Mouse (Mus musculus) ES-Bruce4 (cell line): ENCODE measurements around the gene Rab27a.

ENCODE experiments used
- CTCF ChIP-seq: IDR thresholded peaks from one replicate; pipeline ENCODE4 v1.8.1; 2011; ENCODE audit warnings: low read depth, low read length
- EP300 ChIP-seq: IDR thresholded peaks from 2 replicates; pipeline ENCODE4 v1.6.1; 2011; ENCODE audit warnings: low read depth, low read length; ENCODE audit not compliant: insufficient read depth

GRCm38 (mm10) chr9:73047906-73048305, 3.3 kb downstream of the Rab27a start:
- TF ChIP-seq CTCF (no peak), EP300 (no peak)
